Mouse (Mus musculus) left cerebral cortex, adult 9 months (tissue): ENCODE measurements at regions not wholly inside any gene's neighbourhood (a gene's known extent, or its start where the extent isn't known, plus 50 kb on each side); places are given as distances from the start of the nearest gene placed in this dataset.

ENCODE experiments used
- DNase-seq, 2 experiments: peaks; one replicate each; pipeline ENCODE4 v3.0.0; 2022; ENCODE audit warnings: low spot score in 2 of 2

- DNase-seq = peak in 1 of 2 experiments; percentile 1
Observed at GRCm38 (mm10) chr4:39292348-39292845, 157.7 kb upstream of the 1700009N14Rik start.

- DNase-seq = no peak
Observed at GRCm38 (mm10) chr4:39310131-39310530, 140.0 kb upstream of the 1700009N14Rik start.

DNA sequence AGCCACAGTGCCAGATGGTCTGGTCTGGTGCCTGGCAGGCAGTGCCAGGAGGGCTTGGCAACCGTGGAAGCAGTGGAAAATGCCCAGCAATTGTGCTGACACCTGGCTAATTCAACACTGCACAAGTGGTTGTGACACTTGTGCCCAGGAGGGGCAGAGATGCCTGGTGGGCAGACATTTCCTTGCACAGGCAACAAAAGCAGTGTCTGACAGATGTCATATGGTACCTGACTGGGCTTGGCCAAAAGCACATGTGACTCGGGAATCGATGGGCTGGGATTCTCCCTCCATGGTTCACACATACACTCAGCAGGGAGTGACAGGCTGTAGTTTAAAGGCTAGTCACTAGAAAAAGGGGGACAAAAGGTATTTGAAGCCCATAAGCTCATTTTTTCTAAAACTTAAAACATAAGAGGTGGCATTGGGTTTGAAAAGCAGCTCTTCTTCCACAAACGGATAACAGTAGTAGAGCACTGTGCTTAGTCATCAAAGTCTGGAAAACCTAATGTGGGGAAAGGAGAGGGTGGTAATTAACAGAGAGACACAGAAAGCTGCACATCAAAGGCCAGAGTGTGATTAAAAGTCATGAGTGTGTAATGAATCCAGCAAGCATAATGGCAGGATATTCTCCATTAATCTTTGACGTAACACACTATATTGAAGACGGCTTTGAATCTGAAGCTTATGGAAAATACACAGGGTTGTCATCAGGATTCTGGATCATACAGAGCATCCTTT lies 105.5 kb upstream of the 1700009N14Rik start:
- peak in 1 of 2 experiments; percentile 11 for DNase-seq

- DNase-seq = no peak
Observed at GRCm38 (mm10) chr4:39345139-39345412, 105.0 kb upstream of the 1700009N14Rik start.

- DNase-seq = no peak
Observed at GRCm38 (mm10) chr4:39368159-39368558, 81.9 kb upstream of the 1700009N14Rik start.

DNA sequence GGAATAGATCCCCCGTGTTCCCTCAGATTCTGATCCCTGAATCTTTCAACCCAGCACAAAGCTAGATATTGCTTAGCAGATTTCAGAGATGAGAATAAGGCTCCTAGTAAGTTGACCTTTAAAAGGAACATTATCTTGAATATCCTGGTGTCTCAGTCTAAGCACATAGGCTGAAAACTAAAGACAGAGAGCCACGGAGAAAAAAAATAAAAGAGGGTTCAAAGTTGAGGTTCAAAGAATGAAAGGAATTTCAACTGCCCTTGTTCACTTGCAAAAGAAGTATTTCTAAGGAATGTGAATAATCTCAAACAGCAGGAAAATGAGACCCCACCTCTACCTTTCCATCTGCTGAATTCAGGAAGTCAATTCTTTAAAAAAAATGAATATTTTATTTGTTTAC lies 69.3 kb upstream of the 1700009N14Rik start:
- no peak for DNase-seq

GRCm38 (mm10) chr4:39398226-39398625 lies 51.9 kb upstream of the 1700009N14Rik start:
- DNase-seq = peak; percentile 10 to 19
